Mouse (Mus musculus) MN1 (cell line): Measurements from ENCODE around the gene Man2a2.
"Not testable (repeated sequence)": the region's sequence is repeated elsewhere in the genome, so short reads cannot be mapped to it uniquely, and the experiment has no call there.

ENCODE experiments used
- DNase-seq: peaks from one replicate; pipeline ENCODE4 v3.0.0-alpha.2; 2016; ENCODE audit warnings: low spot score

Man2a2 gene

DNA sequence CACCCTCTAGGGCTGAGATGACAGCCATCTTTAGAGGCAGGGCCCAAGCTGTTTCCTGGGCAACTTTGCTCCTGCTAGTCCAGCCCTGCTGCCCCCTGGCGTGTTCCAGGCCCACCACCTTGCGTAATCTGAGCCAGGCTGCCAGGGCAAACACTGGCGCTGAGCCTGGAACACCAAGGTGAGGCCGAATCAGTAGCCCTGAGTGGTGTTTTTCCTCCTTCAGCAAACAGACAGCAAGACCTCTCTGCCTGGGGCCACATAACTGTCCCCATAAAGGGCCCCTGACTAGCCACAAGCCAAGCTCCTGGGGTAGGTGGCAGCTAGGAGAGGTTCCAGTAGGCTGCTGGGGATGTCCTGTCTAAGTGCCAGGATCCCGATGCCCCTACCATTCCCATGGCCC is 28.9 kb upstream of the Man2a2 start:
- DNase-seq: peak; percentile 59

DNA sequence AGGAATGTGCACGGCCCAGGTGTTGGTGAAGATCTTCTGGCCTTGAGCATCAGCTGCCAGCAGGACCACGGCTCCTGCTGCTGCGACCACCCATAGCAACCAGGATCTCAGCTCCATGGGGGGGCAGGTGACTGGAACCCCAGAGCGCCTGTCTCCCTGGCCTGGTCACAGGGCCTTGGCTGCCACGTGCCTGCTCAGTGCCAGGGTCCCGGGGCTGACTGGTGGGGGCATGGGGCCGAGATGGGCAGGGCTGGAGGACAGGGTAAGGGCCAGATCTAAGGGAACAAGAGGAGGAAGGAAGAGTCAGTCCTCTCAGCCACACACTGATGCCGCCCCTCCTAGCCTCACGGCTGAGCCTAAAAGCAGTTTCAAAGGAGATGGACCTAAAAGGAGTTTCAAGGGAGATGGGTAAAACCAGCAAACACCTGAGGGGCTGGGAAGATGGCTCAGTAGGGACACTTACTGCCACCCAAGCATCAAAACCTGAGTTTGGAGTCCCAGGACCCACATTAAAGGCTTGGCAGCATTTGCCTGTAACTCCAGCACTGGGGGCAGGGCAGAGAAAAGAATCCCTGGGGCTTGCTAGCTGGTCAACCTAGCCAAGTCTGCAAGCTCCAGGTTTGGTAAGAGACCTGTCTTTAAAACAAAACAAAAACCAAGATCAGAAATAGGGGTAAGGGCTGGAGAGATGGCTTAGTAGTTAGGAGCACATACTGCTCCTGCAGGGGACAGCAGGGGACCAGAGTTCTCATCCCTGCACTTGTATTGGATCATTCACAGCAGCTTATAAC is 27.7 kb upstream of the Man2a2 start:
- no peak for DNase-seq

DNA sequence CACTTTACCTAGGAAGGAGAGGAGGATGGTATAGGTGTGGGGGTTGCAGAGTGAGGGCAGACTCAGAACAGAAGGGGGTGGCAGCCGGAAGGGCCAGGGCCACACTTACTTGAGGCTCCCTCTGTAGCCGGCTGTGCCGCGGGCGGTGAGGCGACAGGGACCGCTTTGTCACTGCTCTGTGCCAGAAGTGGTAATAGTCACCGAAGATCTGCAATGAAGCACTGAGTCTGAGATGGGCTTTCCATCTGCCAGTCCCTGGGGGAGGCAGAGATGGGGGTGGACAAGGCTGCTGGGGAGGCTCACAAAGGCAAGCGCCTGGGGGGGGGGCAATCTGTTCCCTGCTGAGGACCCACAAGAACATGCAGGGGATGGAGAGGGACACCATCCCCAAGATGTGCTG is 26.8 kb upstream of the Man2a2 start:
- no peak for DNase-seq

DNA sequence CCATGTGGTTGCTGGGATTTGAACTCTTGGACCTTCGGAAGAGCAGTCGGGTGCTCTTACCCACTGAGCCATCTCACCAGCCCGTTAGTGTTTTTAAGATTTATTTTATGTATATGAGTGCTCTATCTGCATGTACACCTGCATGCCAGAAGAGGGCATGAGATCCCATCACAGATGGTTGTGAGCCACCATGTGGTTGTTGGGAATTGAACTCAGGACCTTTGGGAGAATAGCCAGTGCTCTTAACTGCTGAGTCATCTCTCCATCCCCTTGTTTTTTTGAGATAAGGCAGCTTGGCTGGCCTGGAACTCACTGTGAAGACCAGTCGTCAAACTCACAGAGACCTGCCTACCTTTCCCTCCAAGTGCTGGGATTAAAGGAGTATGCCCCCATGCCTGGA is 25.3 kb upstream of the Man2a2 start:
- not testable (repeated sequence) for DNase-seq

DNA sequence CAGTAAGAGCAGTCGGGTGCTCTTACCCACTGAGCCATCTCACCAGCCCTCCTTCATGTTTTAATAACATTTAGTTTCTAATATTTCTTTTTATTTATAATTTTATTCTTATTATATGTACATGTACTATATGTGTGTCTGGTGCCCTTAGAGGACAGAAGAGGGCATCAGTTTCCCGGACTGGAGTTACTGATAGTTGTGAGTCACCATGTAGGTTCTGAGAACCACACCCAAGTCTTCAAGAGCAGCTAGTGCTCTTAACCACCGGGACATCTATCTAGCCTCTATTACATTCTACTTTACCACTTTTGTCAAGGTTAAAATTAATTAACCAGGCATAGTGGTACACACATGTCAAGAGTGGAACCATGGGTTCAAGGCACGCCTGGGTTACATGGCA is 23.4 kb upstream of the Man2a2 start:
- DNase-seq: no peak

DNA sequence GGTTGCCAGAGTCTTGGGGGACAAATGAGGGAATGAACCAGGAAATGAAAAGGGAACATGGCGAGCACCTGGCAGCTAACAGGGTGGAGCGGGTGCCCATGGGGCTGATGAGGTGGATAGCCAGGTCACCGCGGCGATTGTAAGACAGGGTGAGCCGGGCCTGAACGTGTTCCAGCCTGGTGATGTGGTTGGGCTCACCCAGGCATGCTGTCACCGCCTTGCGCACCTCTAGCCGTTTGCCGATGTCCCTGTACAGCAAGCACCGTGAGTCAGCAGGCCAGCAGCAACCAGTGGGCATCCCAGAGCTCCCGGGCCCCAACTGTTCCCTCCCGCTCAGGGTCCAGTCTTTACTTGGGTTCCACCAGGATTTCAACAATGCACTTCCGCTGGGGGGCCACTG is 20.9 kb upstream of the Man2a2 start:
- no peak for DNase-seq

DNA sequence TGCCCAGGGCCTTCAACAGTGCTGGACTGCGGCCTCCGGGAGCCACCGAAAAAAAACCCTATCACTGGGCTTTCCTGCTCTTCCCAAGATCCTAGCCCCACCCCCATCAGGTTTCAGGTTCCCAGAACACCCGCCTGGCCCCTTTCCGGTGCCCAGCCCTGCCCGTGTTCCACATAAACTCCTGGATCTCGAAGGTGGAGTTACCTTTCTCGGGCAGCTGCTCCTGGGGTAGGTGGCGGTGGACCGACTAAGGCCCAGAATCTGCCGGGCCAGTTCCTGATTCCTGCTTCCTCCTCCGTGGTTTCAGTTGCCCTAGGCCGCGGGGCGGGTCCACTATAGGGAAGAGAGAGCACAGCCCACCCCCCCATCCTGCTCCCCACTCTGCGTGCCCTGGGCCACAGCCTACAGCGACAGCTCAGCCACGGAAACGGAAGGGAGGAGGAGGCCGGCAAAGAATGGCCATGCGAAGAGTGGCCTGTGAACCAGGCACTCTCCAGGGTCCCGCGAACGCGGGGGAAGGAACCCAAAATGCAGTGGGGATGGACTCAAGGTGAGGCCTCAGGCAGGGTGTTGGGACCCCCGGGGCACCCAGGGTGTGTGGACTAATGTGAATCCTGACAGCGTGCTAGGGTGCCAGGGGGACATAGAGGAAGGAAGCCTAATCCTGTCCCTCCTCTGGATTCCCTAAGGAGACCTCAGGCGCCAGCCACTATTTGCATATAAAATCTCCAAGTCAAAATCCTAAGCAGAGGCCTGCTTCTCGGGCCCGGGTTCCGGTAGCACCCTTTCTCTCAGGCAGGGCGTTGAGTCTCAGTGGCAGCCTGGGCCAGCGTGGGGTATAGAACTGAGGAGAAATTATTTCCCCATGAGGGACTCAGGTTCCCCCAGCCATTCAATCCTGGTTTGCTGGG is 16.7 kb upstream of the Man2a2 start, which contains the start of gene Fes:
Gene Fes, minus strand, starts transcription at position 314 of the 911 bp plus-strand sequence.
- peak; percentile 57 for DNase-seq

DNA sequence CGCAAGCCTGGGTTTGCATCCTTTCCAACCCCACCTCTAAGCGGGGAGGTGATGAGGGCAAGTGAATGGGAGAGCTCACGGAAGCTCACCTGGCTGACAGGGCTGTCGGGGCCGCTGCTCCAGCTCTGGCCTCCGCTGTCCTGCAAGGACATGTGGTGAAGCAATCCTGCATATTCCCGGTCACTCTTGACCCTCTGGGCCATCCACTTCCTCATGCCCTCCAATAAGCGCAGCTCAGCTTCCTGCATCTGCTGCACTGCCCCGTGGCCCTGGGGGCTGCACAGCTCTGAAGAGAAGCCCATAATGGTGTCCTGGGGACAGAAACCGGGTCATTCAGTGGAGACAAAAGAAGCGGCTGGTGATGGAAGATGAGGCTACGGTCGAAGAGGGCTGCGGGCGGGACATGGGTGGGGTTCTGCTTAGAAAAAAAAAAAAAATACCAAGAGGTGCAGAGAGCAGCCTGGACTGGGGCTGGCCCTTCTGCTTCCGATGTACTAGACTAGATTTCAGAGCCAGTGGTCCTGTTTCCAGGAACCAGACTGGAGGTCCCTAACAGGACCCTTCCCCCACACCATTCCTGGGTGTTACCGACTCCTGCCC is 16.0 kb upstream of the Man2a2 start:
- peak; percentile 30 for DNase-seq

DNA sequence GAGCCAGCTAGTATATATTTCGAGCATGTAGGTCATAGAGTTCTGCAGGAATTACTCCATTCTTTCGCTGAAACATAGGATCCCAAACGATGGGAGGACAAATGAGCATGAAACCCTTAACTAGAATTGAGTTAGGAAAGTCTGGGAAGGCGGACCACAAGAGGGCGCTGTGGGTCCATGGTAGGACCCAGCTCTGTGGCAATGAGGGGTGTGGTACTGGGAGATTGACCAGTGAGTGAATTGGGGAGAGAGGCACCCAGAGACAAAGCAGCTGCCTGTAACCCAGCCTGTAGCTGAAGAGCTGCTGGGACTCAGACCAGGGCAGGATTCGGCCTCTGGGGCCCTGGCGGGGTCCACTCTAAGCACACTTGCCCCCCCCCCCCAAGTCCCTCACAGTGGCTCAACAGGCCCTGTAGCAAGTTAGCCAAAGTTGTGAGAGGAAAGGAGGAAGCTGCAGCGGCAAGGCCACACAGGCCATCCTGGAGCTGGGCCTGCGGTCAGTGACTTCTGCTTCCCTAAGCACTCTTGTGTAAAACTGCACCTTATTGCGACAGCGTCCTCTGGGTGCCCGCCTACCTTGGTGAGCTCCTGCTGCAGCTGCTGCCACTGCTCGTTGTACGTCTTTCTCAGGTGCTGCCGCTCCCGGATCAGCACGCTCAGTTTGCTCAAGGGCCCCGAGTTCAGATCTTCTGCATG is 15.2 kb upstream of the Man2a2 start:
- DNase-seq: peak; percentile 91

DNA sequence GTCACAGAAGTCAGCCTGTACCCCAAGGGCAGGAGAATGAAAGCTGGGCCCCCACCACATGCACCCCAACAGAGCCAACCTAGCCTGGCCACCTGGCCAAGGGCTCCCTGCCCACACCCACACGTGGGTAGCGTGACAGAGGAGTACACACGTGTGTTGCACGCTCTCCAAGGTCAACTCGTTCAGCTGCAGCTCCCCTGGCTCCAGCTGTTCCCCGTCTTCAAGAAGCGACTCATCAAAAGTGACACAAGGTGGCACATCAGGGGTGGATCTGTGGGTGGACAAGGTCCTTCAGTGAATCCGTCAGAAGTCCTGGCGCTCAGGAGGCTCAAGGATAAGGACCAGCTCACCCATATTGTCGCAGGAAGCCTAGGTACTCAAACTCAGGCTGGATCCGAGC is 11.7 kb upstream of the Man2a2 start:
- no peak for DNase-seq

DNA sequence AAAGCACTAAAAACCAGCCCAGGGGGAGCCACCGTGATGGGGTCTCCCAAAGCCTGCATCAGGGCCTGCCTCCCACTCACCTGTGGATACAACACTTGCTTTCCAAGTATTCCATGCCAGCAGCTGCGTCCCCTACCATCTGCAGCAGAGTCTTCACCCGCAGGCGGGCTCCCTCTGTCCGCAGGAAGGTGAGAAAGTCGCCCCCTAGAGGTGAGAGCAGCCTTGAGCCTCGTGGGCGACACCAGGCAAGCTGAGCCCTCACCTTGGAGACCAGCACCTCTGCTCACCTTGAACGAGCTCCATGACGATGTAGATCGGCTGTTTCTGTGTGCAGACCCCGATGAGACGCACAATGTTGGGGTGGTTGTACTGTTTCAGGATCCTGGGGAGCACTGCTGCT is 8.4 kb upstream of the Man2a2 start:
- no peak for DNase-seq

DNA sequence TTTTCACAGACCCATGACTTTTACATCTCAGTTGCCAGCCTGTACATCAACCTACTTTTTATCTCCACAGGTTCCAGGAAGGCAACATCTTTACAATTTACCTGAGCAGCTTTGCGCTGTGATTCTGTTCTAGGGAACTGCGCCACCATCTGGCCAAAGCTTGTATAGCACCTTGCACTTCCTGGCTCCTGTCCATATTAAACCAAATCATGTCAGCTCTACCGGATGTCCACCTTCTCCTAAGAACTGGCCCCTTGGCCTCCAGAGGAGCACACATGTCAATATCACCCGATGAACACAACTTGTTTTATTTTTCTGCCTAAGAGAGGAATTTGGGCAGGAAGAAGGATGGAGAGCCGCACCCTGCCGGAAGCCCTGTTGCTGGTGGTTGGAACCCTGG is 6.3 kb upstream of the Man2a2 start:
- DNase-seq: peak; percentile 70

DNA sequence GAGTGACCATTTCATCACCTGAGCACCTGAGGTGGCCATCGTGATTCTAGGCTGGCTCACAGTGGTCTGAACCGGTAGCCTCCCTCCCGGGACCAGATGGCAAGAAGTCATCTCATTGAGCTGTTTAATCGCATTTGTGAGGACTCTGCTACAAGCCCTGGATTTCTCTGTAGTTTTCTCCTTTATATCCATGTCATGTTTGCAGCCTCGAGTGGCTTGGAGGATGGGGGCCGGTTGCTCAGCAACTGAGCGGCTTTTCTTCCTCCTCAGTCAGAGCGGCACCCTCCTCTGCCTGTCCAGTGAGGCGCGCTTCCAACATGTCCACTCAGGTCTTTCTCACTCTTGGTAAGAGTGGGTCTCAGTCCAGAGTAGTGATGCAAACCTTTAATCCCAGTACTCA is 5.0 kb upstream of the Man2a2 start:
- peak; percentile 37 for DNase-seq

DNA sequence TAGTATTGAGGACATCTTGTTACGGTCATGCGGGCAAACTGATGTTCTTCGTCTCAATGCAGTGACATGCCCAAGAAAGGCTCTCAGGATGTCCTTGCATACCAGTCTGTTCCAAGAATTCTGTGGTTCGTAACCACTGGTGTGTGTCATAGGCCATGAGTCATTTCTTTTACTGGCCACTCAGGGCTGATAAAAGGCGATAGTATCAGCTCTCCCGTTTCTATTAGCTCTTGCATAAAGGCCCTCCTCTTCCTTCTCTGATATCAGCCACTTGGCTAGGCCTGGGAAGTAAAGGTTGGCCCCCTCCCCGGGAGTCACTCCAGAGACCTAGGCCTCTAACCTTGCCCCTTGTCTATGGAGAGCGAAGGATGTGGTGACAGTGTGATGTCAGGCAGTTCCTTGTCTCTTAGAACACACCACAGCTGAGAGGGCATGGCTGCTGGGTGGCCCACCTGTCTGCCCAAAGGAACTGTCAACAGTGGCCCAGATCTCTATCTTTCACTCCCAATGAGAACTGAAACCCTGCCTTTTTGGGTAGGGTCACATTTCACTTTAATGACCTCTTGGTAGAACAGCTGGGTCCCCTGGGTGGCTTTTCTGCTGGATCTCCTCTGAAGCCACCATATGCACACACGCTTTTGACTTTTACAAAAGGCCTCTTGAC is 4.3 kb upstream of the Man2a2 start:
- peak; percentile 78 for DNase-seq

DNA sequence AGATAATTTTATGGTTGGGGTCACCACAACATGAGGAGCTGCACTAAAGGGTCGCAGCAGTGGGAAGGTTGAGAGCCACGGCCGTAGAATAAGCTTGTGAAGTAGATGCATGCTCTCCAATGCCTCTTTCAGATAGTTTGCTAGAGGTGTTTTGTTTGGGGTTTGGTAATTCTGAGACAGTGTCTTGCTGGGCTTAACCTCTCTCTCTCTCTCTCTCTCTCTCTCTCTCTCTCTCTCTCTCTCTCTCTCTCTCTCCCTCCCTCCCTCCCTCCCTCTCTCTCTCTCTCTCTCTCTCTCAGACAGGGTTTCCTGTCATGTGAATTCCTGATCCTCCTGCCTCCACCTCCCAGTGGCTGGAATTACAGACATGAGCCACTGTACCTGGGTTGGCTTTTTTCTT is 3.6 kb upstream of the Man2a2 start:
- no peak for DNase-seq

DNA sequence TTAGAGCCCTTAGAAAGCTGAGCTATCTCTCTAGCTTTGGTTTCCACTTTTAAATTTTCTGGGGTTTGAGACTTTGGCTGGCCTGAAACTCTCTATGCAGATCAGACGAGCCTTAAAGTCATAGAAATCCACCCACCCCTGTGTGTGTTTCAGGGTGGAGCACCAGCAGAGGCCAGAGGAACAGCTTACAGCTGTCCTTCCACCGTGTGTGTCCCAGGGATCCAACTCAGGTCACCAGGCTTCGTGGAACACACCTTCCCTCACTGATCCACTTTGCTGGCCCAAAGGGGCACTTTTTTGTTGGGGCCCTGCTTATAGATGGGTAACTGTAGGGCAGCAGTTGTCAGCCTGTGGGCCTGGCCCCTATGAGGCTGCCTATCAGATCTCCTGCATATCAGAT is 3.1 kb upstream of the Man2a2 start:
- no peak for DNase-seq

DNA sequence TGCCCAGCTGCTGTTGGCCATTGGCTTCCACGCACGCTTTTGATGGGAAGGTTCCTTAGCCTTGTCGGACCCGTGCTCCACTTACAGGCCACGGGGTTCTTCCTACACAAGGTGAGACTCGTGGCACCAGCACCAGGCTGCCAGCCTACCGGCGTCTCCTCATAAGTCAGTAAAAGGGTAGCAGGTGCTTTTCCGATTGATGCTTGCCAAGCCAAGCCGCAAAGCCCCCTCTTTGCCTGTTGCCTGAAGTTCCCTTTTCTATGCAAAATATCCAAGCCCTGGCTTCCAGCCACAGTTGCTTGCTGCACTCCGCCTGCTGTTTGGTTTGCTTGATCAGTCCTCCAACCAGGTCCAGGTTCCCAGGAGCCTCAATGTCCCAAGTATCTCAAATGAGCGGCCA is 2.7 kb upstream of the Man2a2 start:
- DNase-seq: no peak

DNA sequence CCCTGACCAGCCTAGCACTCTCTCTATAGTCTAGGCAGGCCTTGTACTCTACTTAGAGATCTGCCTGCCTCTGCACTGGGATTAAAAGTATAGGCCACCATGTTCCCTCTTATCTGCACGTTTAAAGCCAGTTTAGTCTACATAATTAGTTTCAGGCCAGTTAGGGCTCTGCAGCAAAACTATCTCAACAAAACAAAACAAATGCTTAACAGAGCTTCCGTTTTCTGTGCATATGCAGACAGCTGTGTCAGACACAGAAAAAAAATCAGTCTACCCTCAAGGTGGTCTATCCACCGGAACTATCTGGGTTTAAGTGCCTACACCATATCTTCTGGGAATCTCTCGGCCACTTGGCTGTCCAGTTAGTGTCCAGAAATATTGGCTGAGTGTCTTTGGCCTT is 2.2 kb upstream of the Man2a2 start:
- no peak for DNase-seq

DNA sequence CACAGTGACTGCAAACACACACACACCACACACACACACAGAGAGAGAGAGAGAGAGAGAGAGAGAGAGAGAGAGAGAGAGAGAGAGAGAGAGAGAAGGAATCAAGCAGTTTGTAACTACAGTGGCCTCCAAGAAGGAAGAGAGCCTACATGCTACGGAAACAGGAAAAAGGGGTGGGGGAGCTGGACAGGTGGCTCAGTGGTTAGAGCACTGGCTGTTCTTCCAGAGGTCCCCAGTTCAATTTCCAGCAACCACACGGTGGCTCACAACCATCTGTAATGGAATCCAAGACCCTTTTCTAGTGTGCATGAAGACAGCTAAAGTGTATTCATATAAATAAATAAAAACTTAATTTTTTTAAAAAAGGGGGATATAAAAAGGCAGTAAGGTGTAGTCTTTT is 1.5 kb upstream of the Man2a2 start:
- no peak for DNase-seq

DNA sequence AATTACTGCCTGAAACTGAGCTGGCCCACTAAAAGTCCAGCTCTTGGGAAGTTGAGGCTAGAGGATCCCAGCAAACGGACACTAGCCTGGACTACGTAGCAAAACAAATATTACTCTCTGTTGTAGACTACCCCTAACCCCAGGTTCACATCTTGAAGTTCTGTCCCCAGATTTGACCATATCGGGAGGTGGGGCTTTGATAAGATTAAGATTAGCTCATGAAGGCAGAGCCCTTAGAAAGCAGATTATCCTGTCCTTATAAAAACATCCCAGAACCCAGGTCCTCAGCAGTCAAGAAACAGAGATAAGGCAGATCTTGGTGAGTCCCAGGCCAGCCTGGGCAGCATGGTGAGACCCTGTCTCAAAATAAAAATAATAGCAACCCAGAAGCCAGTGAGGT is 991 bp upstream of the Man2a2 start:
- no peak for DNase-seq

DNA sequence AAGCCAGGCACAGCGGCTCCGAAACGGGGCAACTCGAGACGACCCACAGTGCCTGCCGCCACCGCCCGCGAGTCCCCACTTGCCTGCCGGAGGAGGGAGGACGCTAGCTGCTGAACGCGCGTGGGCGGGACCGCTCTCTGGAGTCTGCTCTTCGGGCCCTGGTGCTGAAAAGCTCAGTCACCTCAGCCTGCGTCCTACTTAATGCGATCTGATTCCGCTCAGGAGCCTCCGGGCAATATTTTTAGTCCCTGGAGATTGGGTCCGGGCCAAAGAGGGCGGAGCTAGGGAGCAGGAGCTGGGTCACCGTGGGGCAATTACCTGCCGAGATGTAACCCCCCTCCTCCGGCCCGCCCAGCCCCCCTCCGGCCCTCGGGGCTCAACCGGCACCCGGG is 530 bp downstream of the Man2a2 start:
- DNase-seq: peak; percentile 89

DNA sequence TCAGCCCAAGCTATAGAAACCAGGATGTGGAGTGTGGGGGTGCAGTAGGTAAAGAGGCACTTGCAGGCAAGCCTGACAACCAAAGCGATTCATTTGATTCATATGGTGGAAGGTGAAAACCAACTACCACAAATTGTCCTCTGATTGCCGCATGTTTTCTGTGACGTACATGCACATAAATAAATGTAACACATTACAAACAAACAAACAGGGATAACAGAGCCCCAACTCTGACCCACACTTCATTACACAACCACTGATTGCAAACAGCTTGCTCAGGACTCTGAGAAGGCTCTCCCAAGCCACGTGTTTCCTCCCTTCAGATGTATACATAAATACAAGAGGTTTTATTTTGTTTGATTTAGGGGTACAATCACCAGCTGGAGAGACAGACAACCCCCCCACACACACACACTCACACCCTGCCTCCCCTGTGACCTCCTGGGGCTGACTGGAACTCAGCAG is 1.2 kb downstream of the Man2a2 start:
- peak; percentile 38 for DNase-seq
